Mouse (Mus musculus) c-Kit-positive CD71-positive TER-119-positive erythroid progenitor cells, embryonic 14.5 days (primary cell): ENCODE data around the gene Alox5ap.

ENCODE experiments used
- DNase-seq: peaks from one replicate; pipeline ENCODE4 v3.0.0-alpha.2; 2013; ENCODE audit warnings: low spot score

Alox5ap gene

GRCm38 (mm10) chr5:149259093-149259492, 5.5 kb upstream of the Alox5ap start:
- DNase-seq: no peak

GRCm38 (mm10) chr5:149261449-149261848, 3.1 kb upstream of the Alox5ap start:
- peak; percentile 27 for DNase-seq

GRCm38 (mm10) chr5:149261866-149262265, 2.7 kb upstream of the Alox5ap start:
- DNase-seq: peak; percentile 56

- no peak for DNase-seq
These were observed 312 bp downstream of the Alox5ap start for GRCm38 (mm10) chr5:149264878-149265279.

GRCm38 (mm10) chr5:149266761-149267221, 2.2 kb downstream of the Alox5ap start:
- no peak for DNase-seq

- no peak for DNase-seq
These were observed 2.9 kb downstream of the Alox5ap start for GRCm38 (mm10) chr5:149267493-149267892.

GRCm38 (mm10) chr5:149271291-149271690, 6.7 kb downstream of the Alox5ap start:
- DNase-seq: no peak

GRCm38 (mm10) chr5:149272535-149272934, 8.0 kb downstream of the Alox5ap start:
- no peak for DNase-seq

GRCm38 (mm10) chr5:149274390-149275104, 10.0 kb downstream of the Alox5ap start:
- peak; percentile 32 for DNase-seq

GRCm38 (mm10) chr5:149275105-149275494, 10.5 kb downstream of the Alox5ap start:
- peak; percentile 23 for DNase-seq

GRCm38 (mm10) chr5:149277529-149277928, 13.0 kb downstream of the Alox5ap start:
- DNase-seq: no peak

- DNase-seq: no peak
These were observed 14.8 kb downstream of the Alox5ap start for GRCm38 (mm10) chr5:149279273-149279844.

GRCm38 (mm10) chr5:149283009-149283408, 18.4 kb downstream of the Alox5ap start:
- peak; percentile 47 for DNase-seq

GRCm38 (mm10) chr5:149283821-149284220, 19.3 kb downstream of the Alox5ap start:
- no peak for DNase-seq

- DNase-seq: no peak
These were observed 21.5 kb downstream of the Alox5ap start for GRCm38 (mm10) chr5:149286021-149286420.

GRCm38 (mm10) chr5:149287148-149288038, 22.8 kb downstream of the Alox5ap start:
- no peak for DNase-seq

- DNase-seq: no peak
These were observed 26.7 kb downstream of the Alox5ap start for GRCm38 (mm10) chr5:149291266-149291665.

- no peak for DNase-seq
These were observed 28.5 kb downstream of the Alox5ap start for GRCm38 (mm10) chr5:149293071-149293470.

- DNase-seq: no peak
These were observed 32.2 kb downstream of the Alox5ap start for GRCm38 (mm10) chr5:149296808-149297207.

GRCm38 (mm10) chr5:149297464-149297863, 32.9 kb downstream of the Alox5ap start:
- no peak for DNase-seq

- no peak for DNase-seq
These were observed 33.7 kb downstream of the Alox5ap start for GRCm38 (mm10) chr5:149298234-149298633.

- DNase-seq: no peak
These were observed 48.5 kb downstream of the Alox5ap start for GRCm38 (mm10) chr5:149312884-149313652.
